Mouse (Mus musculus): ENCODE data around the gene Rbfox3.
A peak's percentile ranks its signal among the peaks of the same experiment; 100 is the strongest.

Gene Rbfox3

GRCm38 (mm10) chr11:118459536-118459935 is 451.9 kb downstream of the Rbfox3 start:
- peak; percentile 62 for DNase-seq

GRCm38 (mm10) chr11:118459051-118459450 is 452.3 kb downstream of the Rbfox3 start:
- peak; percentile 47 for DNase-seq

- no peak for DNase-seq
Observed at GRCm38 (mm10) chr11:118456937-118457336, 454.5 kb downstream of the Rbfox3 start.

- no peak for DNase-seq
Observed at GRCm38 (mm10) chr11:118455788-118456187, 455.6 kb downstream of the Rbfox3 start.

- DNase-seq, result no peak
Observed at GRCm38 (mm10) chr11:118453886-118454671, 457.3 kb downstream of the Rbfox3 start.

- no peak for DNase-seq
Observed at GRCm38 (mm10) chr11:118452955-118453354, 458.4 kb downstream of the Rbfox3 start.

- DNase-seq, result no peak
Observed at GRCm38 (mm10) chr11:118451211-118451610, 460.2 kb downstream of the Rbfox3 start.

- DNase-seq, result no peak
Observed at GRCm38 (mm10) chr11:118448385-118448784, 463.0 kb downstream of the Rbfox3 start.

- no peak for DNase-seq
Observed at GRCm38 (mm10) chr11:118447346-118447745, 464.1 kb downstream of the Rbfox3 start.

- DNase-seq, result peak; percentile 75
Observed at GRCm38 (mm10) chr11:118445843-118446242, 465.6 kb downstream of the Rbfox3 start.

GRCm38 (mm10) chr11:118443201-118443970 is 468.0 kb downstream of the Rbfox3 start:
- peak; percentile 81 for DNase-seq

- DNase-seq, result no peak
Observed at GRCm38 (mm10) chr11:118442691-118443090, 468.7 kb downstream of the Rbfox3 start.

Measured in thymus, postnatal 14 days (tissue).